Mouse (Mus musculus) CH12.LX (cell line): ENCODE data around the gene D1Ertd622e. TPM values are rescaled to one million over a fixed set of nuclear protein-coding genes. Genes with fewer than 3 reads are reported as not detected.

Experiments
- DNase-seq: peaks from one replicate; pipeline ENCODE4 v3.0.0-alpha.2; 2013; ENCODE audit errors: extremely low read depth
- H3K27ac ChIP-seq: 2 replicates; pipeline ENCODE4 v1.5.1; 2012; ENCODE audit warnings: low read depth, mild to moderate bottlenecking, control low read depth, moderate library complexity; ENCODE audit not compliant: insufficient read depth
- H3K27me3 ChIP-seq: replicated peaks from 2 replicates; pipeline ENCODE3; 2012; ENCODE audit warnings: inconsistent platforms
- H3K36me3 ChIP-seq, 2 experiments: replicated peaks in 1 of 2; 2 replicates each; pipeline versions ENCODE3 to v1.6.1; 2012; ENCODE audit warnings: inconsistent platforms in 1 of 2, low read length in 1 of 2, mild to moderate bottlenecking in 1 of 2, mixed read lengths in 1 of 2, moderate library complexity in 1 of 2; ENCODE audit not compliant: control insufficient read depth in 1 of 2, insufficient read depth in 1 of 2
- H3K4me1 ChIP-seq, 2 experiments: 2 replicates each; pipeline ENCODE4 v1.6.1; 2012; ENCODE audit warnings: inconsistent platforms in 1 of 2, moderate library complexity in 1 of 2; ENCODE audit not compliant: insufficient read depth in 2 of 2, control insufficient read depth in 1 of 2
- H3K4me2 ChIP-seq: 2 replicates; pipeline ENCODE4 v1.6.1; 2012; ENCODE audit warnings: low read depth, mild to moderate bottlenecking, control low read depth; ENCODE audit not compliant: poor library complexity, insufficient read depth, severe bottlenecking
- H3K4me3 ChIP-seq, 3 experiments: fragments of 150-350 bp in 1 of 3; sonication (generic) in 1 of 3; replicated peaks in 1 of 3; 2 replicates each; pipeline versions ENCODE3 to v1.5.1; 2011 to 2012; ENCODE audit warnings: low read depth in 2 of 3, low read length in 2 of 3, mild to moderate bottlenecking in 2 of 3, moderate library complexity in 2 of 3, control low read depth in 1 of 3, improper control_type of control experiment in 1 of 3, inconsistent platforms in 1 of 3, mixed read lengths in 1 of 3; ENCODE audit not compliant: poor library complexity in 1 of 3
- H3K79me2 ChIP-seq: replicated peaks from 2 replicates; pipeline ENCODE4 v1.6.1; 2012; ENCODE audit warnings: mild to moderate bottlenecking, moderate library complexity; ENCODE audit not compliant: control insufficient read depth, poor library complexity, insufficient read depth, severe bottlenecking; ENCODE audit errors: extremely low read depth
- H3K9ac ChIP-seq: 2 replicates; pipeline ENCODE4 v1.6.1; 2012; ENCODE audit warnings: low read depth, mild to moderate bottlenecking, control low read depth, moderate library complexity; ENCODE audit not compliant: insufficient read depth
- H3K9me3 ChIP-seq: replicated peaks from 2 replicates; pipeline ENCODE3; 2012; ENCODE audit warnings: low read length, inconsistent platforms, mixed read lengths
- BHLHE40 ChIP-seq: IDR thresholded peaks from 2 replicates; pipeline ENCODE4 v1.6.1; 2011; ENCODE audit warnings: mild to moderate bottlenecking, low read depth, low read length, improper control_type of control experiment
- CHD2 ChIP-seq: IDR thresholded peaks from 2 replicates; pipeline ENCODE4 v1.6.1; 2011; ENCODE audit warnings: low read length, improper control_type of control experiment
- ELF1 ChIP-seq: IDR thresholded peaks from 2 replicates; pipeline ENCODE4 v1.6.1; 2014; ENCODE audit warnings: low read depth, mild to moderate bottlenecking, inconsistent platforms, low read length, improper control_type of control experiment
- EP300 ChIP-seq: IDR thresholded peaks from 2 replicates; pipeline ENCODE4 v1.6.1; 2011; ENCODE audit warnings: low read length, improper control_type of control experiment
- GABPA ChIP-seq: IDR thresholded peaks from 2 replicates; pipeline ENCODE4 v1.6.1; 2012; ENCODE audit warnings: low read depth, low read length, improper control_type of control experiment, inconsistent platforms; ENCODE audit not compliant: insufficient replicate concordance
- IRF4 ChIP-seq: IDR thresholded peaks from 2 replicates; pipeline ENCODE4 v1.6.1; 2014; ENCODE audit warnings: low read depth, mild to moderate bottlenecking, inconsistent platforms, low read length, improper control_type of control experiment
- JUN ChIP-seq: IDR thresholded peaks from 2 replicates; pipeline ENCODE4 v1.6.1; 2011; ENCODE audit warnings: low read depth, mild to moderate bottlenecking, low read length, improper control_type of control experiment, moderate library complexity; ENCODE audit not compliant: insufficient read depth
- JUND ChIP-seq: conservative IDR thresholded peaks from 2 replicates; pipeline ENCODE4 v1.6.1; 2011; ENCODE audit warnings: low read depth, low read length, improper control_type of control experiment
- MAFK ChIP-seq: IDR thresholded peaks from 2 replicates; pipeline ENCODE4 v1.6.1; 2011; ENCODE audit warnings: low read length, improper control_type of control experiment; ENCODE audit not compliant: insufficient replicate concordance
- MEF2A ChIP-seq: IDR thresholded peaks from 2 replicates; pipeline ENCODE4 v1.6.1; 2014; ENCODE audit warnings: low read depth, mild to moderate bottlenecking, inconsistent platforms, low read length, improper control_type of control experiment, borderline replicate concordance
- MXI1 ChIP-seq: IDR thresholded peaks from 2 replicates; pipeline ENCODE4 v1.6.1; 2011; ENCODE audit warnings: mild to moderate bottlenecking, low read depth, low read length, improper control_type of control experiment
- POLR2A ChIP-seq: IDR thresholded peaks from 2 replicates; pipeline ENCODE4 v1.6.1; 2011; ENCODE audit warnings: low read depth, mild to moderate bottlenecking, improper control_type of control experiment, low read length
- POLR2AphosphoS2 ChIP-seq: IDR thresholded peaks from 2 replicates; pipeline ENCODE4 v1.6.1; 2011; ENCODE audit warnings: low read depth, low read length, improper control_type of control experiment
- TBP ChIP-seq: conservative IDR thresholded peaks from 2 replicates; pipeline ENCODE4 v1.6.1; 2011; ENCODE audit warnings: low read depth, low read length, improper control_type of control experiment
- TCF12 ChIP-seq: IDR thresholded peaks from 2 replicates; pipeline ENCODE4 v1.6.1; 2014; ENCODE audit warnings: low read depth, mild to moderate bottlenecking, inconsistent platforms, low read length, improper control_type of control experiment
- USF1 ChIP-seq: IDR thresholded peaks from 2 replicates; pipeline ENCODE4 v1.6.1; 2014; ENCODE audit warnings: low read depth, mild to moderate bottlenecking, inconsistent platforms, low read length, improper control_type of control experiment
- ZNF384 ChIP-seq: IDR thresholded peaks from 2 replicates; pipeline ENCODE4 v1.6.1; 2012; ENCODE audit warnings: low read depth, low read length, improper control_type of control experiment, inconsistent platforms
- dilution Hi-C: fragments of 300-500 bp; cut with MboI; formaldehyde crosslinking; loops from 2 replicates; pipeline ENCODE4 v1.14.3; 2020; ENCODE audit warnings: low sequenced_read_pairs; ENCODE audit not compliant: extremely low pct_unique_long_range_greater_than_20kb, extremely low pct_ligation_motif_present
- in situ Hi-C: fragments of 300-500 bp; cut with MboI; formaldehyde crosslinking; loops from 3 replicates; pipeline ENCODE4 v1.14.3; 2019; ENCODE audit warnings: low sequenced_read_pairs, low pct_ligation_motif_present, low pct_unique_long_range_greater_than_20kb, mixed read lengths
- polyA plus RNA-seq: library from polyadenylated mRNA; unstranded; fragments of >175 nt; gene quantifications from 2 replicates; pipeline ENCODE4 v1.2.1, GENCODE M21; 2012; ENCODE audit warnings: low read depth; ENCODE audit not compliant: insufficient read length
- total RNA-seq, 2 experiments: library from RNA; depleted of rRNA; stranded (reverse); fragments of 300-350 nt in 1 of 2; fragments of >200 nt in 1 of 2; gene quantifications; 2 replicates each; pipeline ENCODE4 v1.2.3; 2012 to 2014

D1Ertd622e gene
- total and polyA plus RNA-seq, 3 experiments: 9.0 to 27.3 (median 22.1) TPM

DNA sequence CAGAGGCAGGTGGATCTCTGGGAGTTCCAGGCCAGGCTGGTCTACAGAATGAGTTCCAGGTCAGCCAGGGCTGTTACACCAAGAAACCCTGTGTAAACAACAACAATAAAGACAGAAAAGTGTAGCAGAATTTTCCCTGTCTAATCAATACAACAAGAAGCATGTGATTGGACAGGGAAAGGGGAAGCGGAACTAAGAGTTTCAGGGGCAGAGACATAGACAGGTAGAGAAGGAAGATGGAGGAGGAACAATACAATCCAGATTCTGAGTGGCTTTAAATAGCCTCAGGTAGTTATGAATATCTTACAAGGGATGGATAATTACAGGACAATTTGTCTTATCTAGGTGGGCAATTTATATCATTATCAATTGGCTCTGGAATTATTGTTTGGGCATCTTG lies 5.4 kb upstream of the D1Ertd622e start:
- Histone ChIP-seq H3K4me3 (no peak overlapping the region), H3K4me2 (no peak overlapping the region), H3K4me1 (peaks cover 3 to 7% of the 10 kb centered on the region in 2 experiments; a peak in 3 of 4 replicates), H3K9me3 (no peaks in the 10 kb centered on the region), H3K9ac (no peak overlapping the region), H3K27me3 (no peaks in the 10 kb centered on the region), H3K27ac (no peak overlapping the region), H3K36me3 (no peaks in the 10 kb centered on the region), H3K79me2 (no peaks in the 10 kb centered on the region)
- no peak for DNase-seq
- no peak for TF ChIP-seq JUN
- TF ChIP-seq TBP: no peak
- no peak for TF ChIP-seq IRF4
- no peak for TF ChIP-seq ZNF384
- no peak for TF ChIP-seq POLR2A
- TF ChIP-seq ELF1: no peak
- TF ChIP-seq MXI1: no peak
- no peak for TF ChIP-seq CHD2
- TF ChIP-seq MAFK: no peak
- TF ChIP-seq USF1: no peak
- TF ChIP-seq POLR2AphosphoS2: no peak
- TF ChIP-seq MEF2A: no peak
- TF ChIP-seq JUND: no peak
- no peak for TF ChIP-seq TCF12
- in situ Hi-C loops: no loop called here
- dilution Hi-C loops: no loop called here

DNA sequence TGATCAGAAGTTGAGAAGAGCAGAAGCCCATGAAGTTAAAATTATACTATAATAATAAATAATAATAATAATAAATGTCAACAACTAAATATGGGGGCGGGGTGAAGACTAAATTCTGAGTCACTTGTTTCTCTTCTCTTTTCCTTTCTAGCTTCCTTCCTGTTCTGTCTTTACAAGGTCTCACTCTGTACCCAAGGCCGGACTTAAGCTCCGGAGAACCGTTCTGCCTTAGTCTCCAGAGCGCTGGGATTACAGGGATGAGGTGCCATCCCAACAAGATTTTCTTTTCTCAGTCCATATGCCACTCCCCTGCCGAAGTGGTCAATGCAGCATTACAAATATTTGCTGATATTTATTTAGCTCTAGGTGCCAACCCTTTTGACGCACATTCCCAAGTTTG lies 450 bp upstream of the D1Ertd622e start:
- Histone ChIP-seq H3K27me3 (no peaks in the 10 kb centered on the region), H3K4me1 (peaks cover 7 to 24% of the 10 kb centered on the region in 2 experiments), H3K27ac (peak overlapping the region; percentile 62; the same call in 1 of the 2 replicates), H3K79me2 (peaks cover 15% of the 10 kb centered on the region), H3K4me2 (peak overlapping the region; percentile 53; the same call in 1 of the 2 replicates), H3K36me3 (peaks cover 0 to 3% of the 10 kb centered on the region in 2 experiments), H3K9ac (peak overlapping the region; percentile 49; the same call in 1 of the 2 replicates), H3K9me3 (no peaks in the 10 kb centered on the region), H3K4me3 (peak overlapping the region; percentile 49 to 80 (median 74))
- dilution Hi-C loops (no loop called here), in situ Hi-C loops (no loop called here)
- TF ChIP-seq GABPA: no peak
- TF ChIP-seq BHLHE40: 0 out of 2 replicates have a peak, but pooled peaks have one; percentile 5
- no peak for TF ChIP-seq USF1
- no peak for TF ChIP-seq CHD2
- TF ChIP-seq EP300: peak; percentile 55
- peak; percentile 35 for DNase-seq
